Mouse (Mus musculus) gastrocnemius, postnatal 4 days (tissue): ENCODE results near the gene Krtdap. TPM values are rescaled to one million over a fixed set of nuclear protein-coding genes. Genes with fewer than 3 reads are reported as not detected.
"Not testable (repeated sequence)": the region's sequence is repeated elsewhere in the genome, so short reads cannot be mapped to it uniquely, and the experiment has no call there.

Experiments
- DNase-seq, 2 experiments: peaks; one replicate each; pipeline ENCODE4 v3.0.0; 2021 to 2022; ENCODE audit warnings: low spot score in 2 of 2, mixed read lengths in 2 of 2
- long read RNA-seq, 2 experiments: library from polyadenylated mRNA; stranded (forward); transcript quantifications; one replicate each; pipeline ENCODE4 v2.0.0; 2021
- total RNA-seq, 2 experiments: library from RNA; stranded (reverse); gene quantifications; 2 replicates each; pipeline ENCODE4 v1.2.3; 2021

Krtdap gene
- 10 to 100 TPM; 13.2 to 13.9 TPM for total RNA-seq
- long read RNA-seq, experiment 1, transcript Krtdap-201 (6 exons, 470 nt) = major isoform, 10 of 25 reads
- long read RNA-seq, experiment 1, transcript Krtdap-209 (6 exons, 403 nt) = minor isoform, 7 of 25 reads
- long read RNA-seq, experiment 1, partial matches to known transcripts = 1 of 25 reads
- long read RNA-seq, experiment 1, other reads (novel, unspliced or antisense) = 3 of 25 reads
- long read RNA-seq, experiment 2, partial matches to known transcripts = 0 of 1 reads
- long read RNA-seq, experiment 2, other reads (novel, unspliced or antisense) = 0 of 1 reads

GRCm38 (mm10) chr7:30787377-30788022 is at the start of gene Krtdap:
TSS of gene Krtdap (plus strand) at chr7:30787896.
- no peak for DNase-seq

DNA sequence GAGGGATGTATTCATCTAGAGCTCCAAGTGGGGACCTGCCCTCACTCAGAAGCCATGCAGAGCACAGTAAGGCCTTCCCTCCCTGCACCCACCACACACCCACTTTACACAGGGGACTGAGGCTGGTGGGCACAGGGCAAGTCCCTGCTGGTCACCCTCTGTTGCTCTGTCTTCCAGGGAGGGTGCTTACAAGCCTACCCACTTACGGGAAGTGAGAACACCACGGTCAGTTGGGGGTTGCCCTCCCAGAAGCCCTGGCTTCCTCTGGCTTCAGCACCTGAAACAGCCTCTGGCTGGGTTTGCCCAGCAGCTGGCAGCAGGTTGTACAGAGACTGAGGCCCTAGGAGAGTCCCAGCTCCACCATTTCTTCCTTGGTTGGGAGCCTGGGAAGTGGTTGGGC is 45.1 kb upstream of the Krtdap start:
- not testable (repeated sequence) for DNase-seq

DNA sequence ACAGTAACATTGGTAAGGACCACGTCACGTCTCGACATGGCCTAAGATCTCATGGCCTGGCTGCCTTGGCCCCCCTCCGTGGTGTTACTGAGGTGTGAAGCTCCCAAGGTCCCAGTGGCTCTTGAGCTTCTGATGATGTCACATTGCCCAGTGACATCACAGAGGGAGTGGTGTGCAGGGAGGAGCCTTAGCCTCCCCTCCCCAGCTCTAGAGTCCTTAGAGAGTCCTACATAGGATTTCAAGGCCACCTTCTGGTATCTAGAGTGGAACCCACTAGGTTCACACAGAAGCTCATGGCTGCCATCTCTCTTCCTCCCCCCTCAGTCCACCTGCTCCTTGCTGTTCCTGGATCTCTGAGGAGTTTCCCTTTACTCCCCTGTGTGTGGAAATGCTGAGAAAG is 44.1 kb upstream of the Krtdap start, which contains the start of gene Gapdhs:
Gene Gapdhs, minus strand, starts transcription at position 65 of the 400 bp plus-strand sequence.
- not testable (repeated sequence) for DNase-seq

GRCm38 (mm10) chr7:30744022-30744598 is 43.6 kb upstream of the Krtdap start:
- peak in 1 of 2 experiments; percentile 48 for DNase-seq

- DNase-seq = no peak
Observed at GRCm38 (mm10) chr7:30747525-30748204, 40.0 kb upstream of the Krtdap start.

GRCm38 (mm10) chr7:30749824-30750606 is 37.7 kb upstream of the Krtdap start:
- no peak for DNase-seq

- DNase-seq = no peak
Observed at GRCm38 (mm10) chr7:30751086-30751669, 36.5 kb upstream of the Krtdap start, which contains the start of gene Sbsn. TSS of gene Sbsn (plus strand) at chr7:30751471.

DNA sequence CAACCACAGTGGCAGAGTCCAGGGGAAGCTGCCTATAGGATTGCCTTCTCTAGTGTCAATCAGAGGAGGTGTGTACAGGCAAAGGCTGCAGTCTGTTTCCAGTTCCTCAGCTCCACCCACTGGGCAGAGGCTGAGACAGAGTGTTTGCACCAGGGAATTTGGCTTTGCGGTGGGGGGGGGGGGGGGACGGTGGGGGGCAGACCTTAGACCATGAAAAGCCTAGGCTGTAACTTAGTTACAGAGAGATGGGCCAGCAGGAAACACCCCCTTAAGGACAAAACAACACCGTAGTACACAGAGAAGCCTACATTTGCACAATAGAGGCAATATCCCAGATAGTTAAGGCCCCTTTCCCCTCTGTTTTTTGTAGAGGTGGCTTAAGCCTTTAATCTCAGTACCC is 30.7 kb upstream of the Krtdap start:
- DNase-seq = no peak

GRCm38 (mm10) chr7:30758853-30759252 is 28.8 kb upstream of the Krtdap start:
- peak in 1 of 2 experiments; percentile 36 for DNase-seq

DNA sequence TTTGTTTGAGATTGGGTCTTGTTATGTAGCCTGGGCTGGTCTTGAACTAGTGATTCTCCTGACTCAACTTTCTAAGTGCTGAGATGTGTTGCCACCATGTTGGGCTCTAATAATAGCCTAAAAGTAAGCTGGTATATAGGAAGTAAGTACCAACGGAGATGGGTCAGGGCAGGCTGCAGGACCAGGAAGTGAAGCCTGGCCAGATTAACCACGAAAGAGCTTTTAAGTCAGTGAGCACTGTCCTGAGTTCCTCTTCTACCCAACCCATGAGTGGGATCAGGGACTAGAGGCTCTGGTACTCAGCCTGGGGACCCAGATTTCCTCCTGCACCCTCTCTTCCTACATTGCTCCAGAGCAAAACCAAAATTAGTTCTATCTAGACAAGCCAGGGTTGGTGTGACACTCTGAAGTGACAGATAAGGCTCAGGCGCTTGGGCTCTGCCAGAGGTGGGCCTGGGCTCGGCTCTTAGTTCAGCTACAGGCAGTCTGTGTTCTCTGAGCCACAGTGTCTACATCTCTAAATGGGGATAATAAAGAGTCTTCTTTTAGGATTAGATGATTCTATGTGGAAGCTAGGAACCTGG is 25.8 kb upstream of the Krtdap start:
- DNase-seq = no peak

- DNase-seq = no peak
Observed at GRCm38 (mm10) chr7:30763456-30763855, 24.2 kb upstream of the Krtdap start, which contains the start of gene Dmkn. TSS of gene Dmkn (plus strand) at chr7:30763756.

DNA sequence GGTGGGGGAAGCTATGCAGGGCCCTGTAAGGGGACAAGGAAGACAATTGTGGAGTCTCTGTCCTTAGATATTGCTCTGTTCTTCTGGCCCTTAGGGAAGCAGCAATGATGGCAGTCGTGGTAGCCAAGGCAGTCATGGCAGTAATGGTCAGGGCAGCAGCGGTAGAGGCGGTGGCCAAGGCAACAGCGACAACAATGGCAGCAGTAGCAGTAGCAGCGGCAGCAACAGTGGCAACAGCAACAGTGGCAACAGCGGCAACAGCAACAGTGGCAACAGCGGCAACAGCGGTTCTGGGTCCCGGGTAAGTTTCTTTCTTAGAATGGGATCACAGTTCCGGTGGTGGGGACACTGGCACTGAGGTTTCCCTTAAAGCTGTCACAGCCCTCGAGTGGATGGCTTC is 22.5 kb upstream of the Krtdap start:
- DNase-seq = no peak

- DNase-seq = no peak
Observed at GRCm38 (mm10) chr7:30766408-30766807, 21.3 kb upstream of the Krtdap start.

DNA sequence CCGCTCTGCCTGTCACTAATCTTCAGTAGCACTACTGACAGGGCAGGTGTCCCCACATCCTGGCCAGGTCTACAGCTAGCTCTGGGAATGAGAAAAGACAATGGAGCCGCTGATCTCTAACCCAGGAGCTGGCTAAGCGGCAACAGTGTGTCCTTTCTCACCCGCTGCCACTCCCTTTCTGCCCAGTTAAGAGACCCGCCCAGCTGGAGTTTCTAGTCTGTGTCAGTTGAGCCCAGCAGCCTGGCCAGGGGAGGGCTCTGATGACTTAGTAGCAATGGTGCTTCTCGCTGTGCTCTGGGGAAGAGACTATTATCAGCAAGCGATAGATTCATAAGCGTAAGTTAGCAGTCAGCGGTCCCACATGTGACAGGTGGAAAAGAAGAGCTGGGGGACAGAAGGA is 18.5 kb upstream of the Krtdap start:
- no peak for DNase-seq

- DNase-seq = no peak
Observed at GRCm38 (mm10) chr7:30776104-30776503, 11.6 kb upstream of the Krtdap start.

DNA sequence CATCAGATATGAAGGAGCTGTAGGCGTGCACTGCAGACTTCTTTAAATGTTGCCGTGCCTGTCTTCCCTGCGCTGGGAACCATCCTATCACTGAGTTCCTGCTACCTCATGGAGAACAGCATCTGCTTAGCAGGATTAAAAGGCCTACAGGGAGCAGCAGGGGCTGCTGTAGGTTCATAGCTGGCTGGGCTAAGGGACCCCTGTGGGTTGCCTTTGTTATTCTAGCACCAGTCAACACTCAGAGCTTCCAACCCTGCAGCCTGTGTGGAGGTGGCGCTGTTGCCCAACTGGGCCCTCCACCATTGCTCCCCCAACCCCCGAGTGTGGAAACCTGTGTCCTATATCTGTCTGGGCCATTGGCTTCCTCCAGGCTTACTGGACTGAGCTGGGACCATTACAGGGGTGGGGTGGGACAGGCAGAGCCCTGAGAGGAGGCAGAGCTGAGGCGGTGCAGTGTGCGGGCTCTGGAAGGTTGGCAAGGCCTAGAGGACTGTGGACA is 10.6 kb upstream of the Krtdap start:
- DNase-seq = no peak

DNA sequence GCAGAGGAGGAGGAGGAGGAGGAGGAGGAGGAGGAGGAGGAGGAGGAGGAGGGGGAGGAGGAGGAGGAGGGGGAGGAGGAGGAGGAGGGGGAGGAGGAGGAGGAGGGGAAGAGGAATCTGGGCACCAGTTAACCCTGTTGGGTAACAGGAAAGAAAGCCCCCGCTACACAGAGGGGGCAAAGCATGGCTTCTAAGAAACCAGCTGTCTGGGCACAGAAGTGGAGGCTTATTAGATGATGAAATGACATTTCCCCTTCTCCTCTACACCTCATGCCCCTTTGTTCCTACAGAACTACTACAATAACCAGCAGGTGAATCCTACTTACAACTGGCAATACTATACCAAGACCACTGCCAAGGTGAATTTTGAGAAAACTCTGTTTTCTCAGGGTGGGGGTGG is 9.8 kb upstream of the Krtdap start:
- no peak for DNase-seq

DNA sequence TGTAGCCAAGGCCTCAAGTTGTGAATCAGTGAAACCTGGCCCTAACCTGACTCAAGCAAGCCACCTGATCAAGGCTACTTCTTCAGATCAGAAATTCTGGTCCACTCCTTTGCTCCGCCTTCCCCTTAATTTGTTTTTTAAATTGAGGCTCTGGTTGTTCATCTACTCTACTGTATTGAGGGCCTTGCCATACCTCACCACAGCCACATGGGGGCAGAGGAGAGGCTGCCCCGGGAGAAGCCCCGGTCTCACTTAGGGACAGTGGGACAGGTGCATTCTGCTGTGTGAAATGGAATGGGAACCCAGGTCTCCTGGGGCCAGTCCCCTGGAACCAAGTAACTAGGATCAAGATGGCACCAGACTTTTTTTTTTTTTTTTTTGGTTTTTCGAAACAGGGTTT is 5.9 kb upstream of the Krtdap start:
- DNase-seq = no peak

- DNase-seq = no peak
Observed at GRCm38 (mm10) chr7:30782658-30783057, 5.0 kb upstream of the Krtdap start.

GRCm38 (mm10) chr7:30785154-30785553 is 2.5 kb upstream of the Krtdap start:
- no peak for DNase-seq
